In genomic region chr14:51149164-51149563, GRCm38 (mm10) we compare ENCODE assay signal across 26 mouse cellular contexts. TPM values are rescaled to one million over a fixed set of nuclear protein-coding genes. Genes with fewer than 3 reads are reported as not detected.
A peak's percentile ranks its signal among the peaks of the same experiment; 100 is the strongest.
DNase-seq lines count a peak whose midpoint lies in the region; ATAC-seq and TF ChIP-seq lines count a peak whose summit lies in the region.
"Had no signal": no experiment of that assay in that cellular context is flagged by ENCODE, and none has a peak within 500 bp of the region (broad histone marks: within the 10 kb centered on the region; RNA-seq: fewer than 3 reads in every experiment).

No protein-coding gene starts in this region.

- H3K9ac ChIP-seq in kidney, embryonic 15.5 days = no peak overlapping the region
- no peak overlapping the region for H3K9ac ChIP-seq in liver, postnatal 0 days (replicated peaks)
- H3K9ac ChIP-seq: embryonic facial prominence, embryonic 15.5 days; forebrain, embryonic 12.5 days had no signal

- WGBS in kidney, embryonic 15.5 days = 26% methylated on average over 5 of the region's 5 CpGs
- 49% methylated on average over 5 of the region's 5 CpGs for WGBS in liver, postnatal 0 days (ENCODE audit: insufficient replicate concordance)
- WGBS in heart, embryonic 10.5 days = 59% methylated on average over 5 of the region's 5 CpGs

- H3K4me1 ChIP-seq in kidney, embryonic 15.5 days = no peaks in the 10 kb centered on the region
- H3K4me1 ChIP-seq in erythroblast, embryonic 14.5 days (ENCODE audit: control insufficient read depth) = peaks cover 85% of the 10 kb centered on the region
- peaks cover 36% of the 10 kb centered on the region for H3K4me1 ChIP-seq in liver, postnatal 0 days (ENCODE audit: insufficient read depth)
- H3K4me1 ChIP-seq in heart, embryonic 10.5 days = 0 out of 2 replicates have a peak, but pooled peaks cover 6% of the 10 kb centered on the region
- H3K4me1 ChIP-seq: embryonic facial prominence, embryonic 15.5 days; limb, embryonic 10.5 days had no signal

- no peak overlapping the region for H3K4me2 ChIP-seq in kidney, embryonic 15.5 days
- no peak overlapping the region for H3K4me2 ChIP-seq in liver, postnatal 0 days (ENCODE audit: low read depth, low read length)
- H3K4me2 ChIP-seq: embryonic facial prominence, embryonic 15.5 days; forebrain, embryonic 12.5 days had no signal

- no peaks in the 10 kb centered on the region for H3K27me3 ChIP-seq in kidney, embryonic 15.5 days
- no peaks in the 10 kb centered on the region for H3K27me3 ChIP-seq in erythroblast, embryonic 14.5 days (ENCODE audit: control insufficient read depth)
- H3K27me3 ChIP-seq in liver, postnatal 0 days (ENCODE audit: insufficient read depth, low read length) = no peaks in the 10 kb centered on the region
- no peaks in the 10 kb centered on the region for H3K27me3 ChIP-seq in heart, embryonic 10.5 days (ENCODE audit: insufficient read depth, poor library complexity, severe bottlenecking)
- H3K27me3 ChIP-seq: embryonic facial prominence, embryonic 15.5 days; forebrain, embryonic 12.5 days; Patski had no signal

- no peak for TF ChIP-seq EP300 in liver, postnatal 0 days (IDR thresholded peaks at IDR 0.05; ENCODE audit: low read depth)

- ATAC-seq in kidney, embryonic 15.5 days (replicated peaks; ENCODE audit: low FRiP score) = peak; percentile 52
- peak; percentile 35; the same call in 1 of the 2 replicates for ATAC-seq in liver, postnatal 0 days
- ATAC-seq: CD4-positive, CD25-positive, alpha-beta regulatory T cell, adult 4 months; midbrain, embryonic 16.5 days; Patski had no signal

- H3K9me3 ChIP-seq in kidney, embryonic 15.5 days (replicated peaks) = no peaks in the 10 kb centered on the region
- H3K9me3 ChIP-seq in erythroblast, embryonic 14.5 days (ENCODE audit: control insufficient read depth, low read length) = no peaks in the 10 kb centered on the region
- no peaks in the 10 kb centered on the region for H3K9me3 ChIP-seq in liver, postnatal 0 days (ENCODE audit: low read length)
- H3K9me3 ChIP-seq in heart, embryonic 10.5 days = no peaks in the 10 kb centered on the region
- H3K9me3 ChIP-seq: embryonic facial prominence, embryonic 15.5 days; forebrain, embryonic 12.5 days; hindbrain, embryonic 10.5 days; limb, embryonic 10.5 days had no signal

- no peak for TF ChIP-seq CTCF in liver, postnatal 0 days (IDR thresholded peaks at IDR 0.05; ENCODE audit: low read depth)

- H3K27ac ChIP-seq in kidney, embryonic 15.5 days = no peak overlapping the region
- no peak overlapping the region for H3K27ac ChIP-seq in liver, postnatal 0 days (ENCODE audit: low read depth)
- H3K27ac ChIP-seq in heart, embryonic 10.5 days = no peak overlapping the region
- H3K27ac ChIP-seq: embryonic facial prominence, embryonic 15.5 days; forebrain, embryonic 12.5 days; heart, adult 2 months; hindbrain, embryonic 10.5 days; left cerebral cortex, adult 2 months; limb, embryonic 10.5 days had no signal

- H3K4me3 ChIP-seq in kidney, embryonic 15.5 days (replicated peaks) = no peak overlapping the region
- H3K4me3 ChIP-seq in erythroblast, embryonic 14.5 days (replicated peaks) = peak overlapping the region; percentile 9
- H3K4me3 ChIP-seq in liver, postnatal 0 days (ENCODE audit: low read depth, low read length) = no peak overlapping the region
- H3K4me3 ChIP-seq in heart, embryonic 10.5 days = no peak overlapping the region
- H3K4me3 ChIP-seq: embryonic facial prominence, embryonic 15.5 days; forebrain, embryonic 12.5 days; heart, adult 2 months; hindbrain, embryonic 10.5 days; left cerebral cortex, adult 2 months; limb, embryonic 10.5 days had no signal

- H3K36me3 ChIP-seq in kidney, embryonic 15.5 days = no peaks in the 10 kb centered on the region
- peaks cover 4% of the 10 kb centered on the region; the same call in 1 of the 2 replicates for H3K36me3 ChIP-seq in erythroblast, embryonic 14.5 days (ENCODE audit: control insufficient read depth)
- no peaks in the 10 kb centered on the region for H3K36me3 ChIP-seq in liver, postnatal 0 days (replicated peaks; ENCODE audit: insufficient read depth, low read length)
- H3K36me3 ChIP-seq in heart, embryonic 10.5 days = no peaks in the 10 kb centered on the region
- H3K36me3 ChIP-seq: embryonic facial prominence, embryonic 15.5 days; forebrain, embryonic 12.5 days; hindbrain, embryonic 10.5 days; limb, embryonic 10.5 days had no signal

- DNase-seq in kidney, adult 11 months = no peak
- peak; percentile 72 for DNase-seq in liver
- no peak for DNase-seq in liver, postnatal 0 days
- DNase-seq in cerebellum, postnatal 4 days (ENCODE audit: low spot score in 2 of 2) = no peak
- DNase-seq in heart, embryonic 10.5 days (ENCODE audit: low spot score) = no peak
- DNase-seq in cerebellum, adult 18-20 months = no peak
- DNase-seq: adrenal gland, postnatal 10 days; cerebellum, adult 11 months; cerebellum, postnatal 14 days; heart, adult 2 months; kidney, postnatal 10 days; lung, adult 18-20 months; lung, postnatal 14 days; right cerebral cortex, postnatal 4 days; thymus, postnatal 4 days had no signal

RNA-seq across cellular contexts. Expression of gene Rnase1, which starts 2.6 kb away (rescaled TPM):
- 0.17 and 1.00 TPM in 2 replicates for polyA plus RNA-seq in kidney, embryonic 15.5 days (2015; fragmentation: Nextera tagmentation; extraction: Ambion mirVana)
- not detected in 2 replicates for polyA plus RNA-seq in erythroblast, embryonic 14.5 days (2012)
- polyA plus RNA-seq in liver, postnatal 0 days (2015; fragmentation: Nextera tagmentation; extraction: Ambion mirVana) = 0.11 and 2.1 TPM in 2 replicates
- polyA plus RNA-seq in heart, embryonic 10.5 days (2016; fragmentation: Nextera tagmentation; extraction: Ambion mirVana) = not detected in 2 replicates
- polyA plus RNA-seq: CD4-positive, CD25-positive, alpha-beta regulatory T cell, adult 4 months; forebrain, embryonic 12.5 days; hindbrain, embryonic 10.5 days; Patski had no signal

RNA-seq across cellular contexts. Expression of gene Rnase2b, which starts 12.9 kb away (rescaled TPM):
- not detected in 2 replicates for polyA plus RNA-seq in kidney, embryonic 15.5 days (2015; fragmentation: Nextera tagmentation; extraction: Ambion mirVana)
- not detected in 2 replicates for polyA plus RNA-seq in erythroblast, embryonic 14.5 days (2012)
- not detected in 2 replicates for polyA plus RNA-seq in liver, postnatal 0 days (2015; fragmentation: Nextera tagmentation; extraction: Ambion mirVana)
- not detected in 2 replicates for polyA plus RNA-seq in heart, embryonic 10.5 days (2016; fragmentation: Nextera tagmentation; extraction: Ambion mirVana)
- polyA plus RNA-seq: CD4-positive, CD25-positive, alpha-beta regulatory T cell, adult 4 months; embryonic facial prominence, embryonic 15.5 days; forebrain, embryonic 12.5 days; heart, adult 2 months; heart, postnatal 0 days; hindbrain, embryonic 10.5 days; limb, embryonic 10.5 days; midbrain, embryonic 16.5 days; Patski had no signal

RNA-seq across cellular contexts. Expression of gene Rnase6, which starts 25.5 kb away (rescaled TPM):
- 0.52 and 1.3 TPM in 2 replicates for polyA plus RNA-seq in kidney, embryonic 15.5 days (2015; fragmentation: Nextera tagmentation; extraction: Ambion mirVana)
- 0.09 and 0.10 TPM in 2 replicates for polyA plus RNA-seq in erythroblast, embryonic 14.5 days (2012)
- polyA plus RNA-seq in liver, postnatal 0 days (2015; fragmentation: Nextera tagmentation; extraction: Ambion mirVana) = 6.3 and 7.5 TPM in 2 replicates
- 0.14 and 0.87 TPM in 2 replicates for polyA plus RNA-seq in heart, embryonic 10.5 days (2016; fragmentation: Nextera tagmentation; extraction: Ambion mirVana)
- polyA plus RNA-seq: hindbrain, embryonic 10.5 days; limb, embryonic 10.5 days; Patski had no signal

RNA-seq across cellular contexts. Expression of gene Eddm3b, which starts 34.9 kb away (rescaled TPM):
- 2.0 and 2.1 TPM in 2 replicates for polyA plus RNA-seq in kidney, embryonic 15.5 days (2015; fragmentation: Nextera tagmentation; extraction: Ambion mirVana)
- not detected in 2 replicates for polyA plus RNA-seq in erythroblast, embryonic 14.5 days (2012)
- polyA plus RNA-seq in liver, postnatal 0 days (2015; fragmentation: Nextera tagmentation; extraction: Ambion mirVana) = 0.07 TPM in 2 replicates
- polyA plus RNA-seq in heart, embryonic 10.5 days (2016; fragmentation: Nextera tagmentation; extraction: Ambion mirVana) = 0.13 TPM in 1 of 2 replicates, not detected in the other
- polyA plus RNA-seq: CD4-positive, CD25-positive, alpha-beta regulatory T cell, adult 4 months; embryonic facial prominence, embryonic 15.5 days; forebrain, embryonic 12.5 days; heart, adult 2 months; heart, postnatal 0 days; hindbrain, embryonic 10.5 days; limb, embryonic 10.5 days; midbrain, embryonic 16.5 days; Patski had no signal

RNA-seq across cellular contexts. Expression of gene Ang2, which starts 49.8 kb away (rescaled TPM):
- polyA plus RNA-seq in kidney, embryonic 15.5 days (2015; fragmentation: Nextera tagmentation; extraction: Ambion mirVana) = not detected in 2 replicates
- polyA plus RNA-seq in erythroblast, embryonic 14.5 days (2012) = not detected in 2 replicates
- not detected in 2 replicates for polyA plus RNA-seq in liver, postnatal 0 days (2015; fragmentation: Nextera tagmentation; extraction: Ambion mirVana)
- not detected in 2 replicates for polyA plus RNA-seq in heart, embryonic 10.5 days (2016; fragmentation: Nextera tagmentation; extraction: Ambion mirVana)
- polyA plus RNA-seq: CD4-positive, CD25-positive, alpha-beta regulatory T cell, adult 4 months; forebrain, embryonic 12.5 days; heart, adult 2 months; heart, postnatal 0 days; hindbrain, embryonic 10.5 days; limb, embryonic 10.5 days; midbrain, embryonic 16.5 days; Patski had no signal
